Mouse (Mus musculus) G1E (cell line): ENCODE results near the gene Pde9a.

Experiments used
- CTCF ChIP-seq: IDR thresholded peaks from 2 replicates; pipeline ENCODE4 v1.5.1; 2012; ENCODE audit warnings: low read depth, low read length, inconsistent platforms, mixed read lengths
- GATA2 ChIP-seq: IDR thresholded peaks from 2 replicates; pipeline ENCODE4 v1.6.1; 2012; ENCODE audit warnings: low read depth, low read length, inconsistent platforms, borderline replicate concordance
- POLR2AphosphoS5 ChIP-seq: IDR thresholded peaks from 2 replicates; pipeline ENCODE4 v1.6.1; 2012; ENCODE audit warnings: low read depth, low read length, inconsistent platforms; ENCODE audit not compliant: insufficient replicate concordance
- TAL1 ChIP-seq: conservative IDR thresholded peaks from 2 replicates; pipeline ENCODE4 v1.6.1; 2012; ENCODE audit warnings: low read depth, low read length, inconsistent platforms, mixed read lengths

DNA sequence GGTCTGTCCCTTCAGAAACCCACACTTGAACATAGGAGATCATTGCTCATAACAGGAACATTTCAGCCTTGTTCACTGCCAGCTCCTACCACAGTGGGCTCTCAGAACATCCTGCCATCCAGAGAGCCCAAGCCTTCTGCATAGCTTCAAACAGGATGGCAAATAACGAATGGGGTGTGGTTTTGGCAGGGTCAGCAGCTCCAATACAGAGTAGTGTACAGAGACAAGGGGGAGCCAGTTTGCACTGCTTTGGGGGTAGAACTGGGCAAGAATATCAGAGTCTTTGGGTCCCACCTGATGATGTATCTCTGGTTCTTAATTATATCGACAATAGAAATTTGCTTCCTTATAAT, 33.6 kb downstream of the Pde9a start:
- TF ChIP-seq CTCF (no peak), TAL1 (no peak), POLR2AphosphoS5 (no peak), GATA2 (no peak)
